Mouse (Mus musculus) lung, postnatal 0 days (tissue): ENCODE results near the gene Orm3.

ENCODE experiments used
- CTCF ChIP-seq: IDR thresholded peaks from 2 replicates; pipeline ENCODE4 v1.5.1; 2016; ENCODE audit warnings: antibody characterized with exemption, mild to moderate bottlenecking
- EP300 ChIP-seq: IDR thresholded peaks from 2 replicates; pipeline ENCODE4 v1.6.1; 2016; ENCODE audit warnings: antibody characterized with exemption, mild to moderate bottlenecking, control low read depth

GRCm38 (mm10) chr4:63368577-63368976, 12.6 kb downstream of the Orm3 start:
- TF ChIP-seq CTCF (peak; percentile 100), EP300 (no peak)
